Mouse (Mus musculus) adrenal gland, postnatal 36 days (tissue): ENCODE measurements around the gene Maml1. TPM values are rescaled to one million over a fixed set of nuclear protein-coding genes. Genes with fewer than 3 reads are reported as not detected.
A peak's percentile ranks its signal among the peaks of the same experiment; 100 is the strongest.

Experiments
- DNase-seq, 2 experiments: peaks; one replicate each; pipeline ENCODE4 v3.0.0; 2021; ENCODE audit warnings: mixed read lengths in 1 of 2
- total RNA-seq, 2 experiments: library from RNA; stranded (reverse); gene quantifications; 2 replicates each; pipeline ENCODE4 v1.2.3; 2021

Maml1 gene
- total RNA-seq, 2 experiments from 2014 or later: 24.7 to 26.0 TPM

DNA sequence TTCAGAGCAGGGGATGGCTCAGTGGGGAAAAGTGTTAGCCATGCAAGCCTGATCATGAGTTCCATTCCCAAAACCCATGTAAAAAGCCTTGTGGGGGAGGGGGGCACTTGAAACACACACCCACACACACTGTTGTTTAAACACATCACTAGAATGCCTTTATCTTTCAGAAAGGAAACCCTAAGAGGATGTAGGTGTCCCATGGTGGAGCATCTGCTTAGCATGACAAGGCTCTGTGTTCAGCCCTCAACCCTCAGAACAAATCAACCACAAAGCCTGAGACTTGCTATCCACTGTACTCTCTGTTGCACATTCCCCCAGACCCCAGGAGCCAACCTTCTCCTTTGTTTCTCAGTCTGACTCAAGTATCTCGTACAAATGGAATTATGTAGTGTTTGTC lies 12.1 kb downstream of the Maml1 start:
- no peak for DNase-seq

DNA sequence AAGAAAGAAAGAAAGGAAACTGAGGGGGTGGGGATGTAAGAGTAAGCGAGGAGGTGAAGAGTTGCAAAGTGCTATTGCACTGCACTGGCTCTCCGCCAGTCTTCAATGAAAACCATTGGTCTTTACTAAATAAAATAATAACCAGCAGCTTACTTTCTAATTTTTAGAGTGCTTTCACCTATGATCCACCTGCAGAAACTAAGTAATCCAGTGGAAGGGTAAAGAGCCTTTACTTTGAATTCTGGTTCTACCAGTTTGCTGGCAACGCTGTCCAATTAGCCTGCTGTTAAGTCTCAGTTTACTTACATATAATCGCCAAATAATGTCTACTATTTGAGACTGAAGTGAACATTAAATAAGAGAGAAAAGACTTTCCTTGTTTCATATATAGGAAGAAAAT lies 13.1 kb downstream of the Maml1 start:
- no peak for DNase-seq

DNA sequence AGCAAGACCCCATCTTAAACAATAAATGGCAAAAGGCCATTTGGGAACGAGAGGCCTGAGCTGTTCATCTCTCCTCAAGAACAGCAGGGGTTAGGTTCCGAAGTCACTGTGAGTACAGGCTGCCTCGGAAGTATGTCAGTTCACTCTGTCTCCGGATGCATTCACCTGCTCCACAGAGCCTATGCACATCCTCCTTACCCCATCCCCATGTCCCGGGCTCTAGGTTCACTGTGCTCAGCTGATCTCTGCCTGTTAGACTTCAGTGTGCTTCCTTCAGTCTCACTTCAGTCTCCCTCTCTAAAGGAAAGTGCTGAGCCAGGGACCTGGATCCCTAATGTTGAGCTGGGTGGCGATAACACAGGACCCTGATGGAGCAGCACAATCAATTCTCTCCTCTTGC lies 14.4 kb downstream of the Maml1 start:
- no peak for DNase-seq

DNA sequence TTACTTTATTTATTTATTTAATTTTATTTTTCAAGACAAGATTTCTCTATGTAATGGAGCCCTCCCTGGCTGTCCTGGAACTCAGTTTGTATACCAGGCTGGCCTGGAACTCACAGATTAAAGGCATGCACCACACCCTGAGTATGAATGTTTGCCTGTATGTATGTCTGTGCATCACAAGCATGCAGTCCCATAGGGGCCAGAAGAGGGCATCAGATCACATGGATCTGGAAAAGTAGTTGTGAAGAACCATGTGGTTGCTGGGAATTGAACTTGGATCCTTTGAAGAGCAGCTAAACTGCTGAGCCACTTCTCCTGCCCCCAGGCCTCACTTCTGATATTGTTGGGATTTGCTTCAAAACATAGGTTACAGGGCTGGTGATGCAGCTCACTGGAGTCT lies 15.1 kb downstream of the Maml1 start:
- DNase-seq: no peak

- DNase-seq: no peak
Measured at GRCm38 (mm10) chr11:50275568-50276151, 16.5 kb downstream of the Maml1 start.

DNA sequence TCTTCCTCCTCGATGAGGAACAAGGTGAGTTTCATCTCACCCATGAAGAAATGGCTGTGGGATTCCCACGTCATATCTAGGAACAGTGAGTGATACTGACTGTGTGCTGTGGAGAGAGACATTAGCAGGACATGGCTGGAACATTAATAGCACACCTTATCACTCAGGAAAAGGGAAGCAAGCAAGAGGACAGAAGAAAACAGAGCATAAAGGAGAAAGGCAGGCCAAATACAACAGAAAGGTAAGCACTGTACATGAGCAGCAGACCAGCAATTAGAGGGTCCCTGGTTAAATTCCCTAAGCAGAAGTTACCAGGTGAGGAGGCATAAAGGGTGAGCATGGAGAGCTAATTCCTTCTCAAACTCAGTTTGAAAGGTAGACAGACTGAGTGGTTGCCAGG lies 17.0 kb downstream of the Maml1 start:
- no peak for DNase-seq

GRCm38 (mm10) chr11:50272819-50273218 lies 19.3 kb downstream of the Maml1 start:
- DNase-seq: peak; percentile 42 to 56

- DNase-seq: no peak
Measured at GRCm38 (mm10) chr11:50269885-50270284, 22.2 kb downstream of the Maml1 start.

- DNase-seq: peak; percentile 42 to 45
Measured at GRCm38 (mm10) chr11:50269163-50269562, 22.9 kb downstream of the Maml1 start.

DNA sequence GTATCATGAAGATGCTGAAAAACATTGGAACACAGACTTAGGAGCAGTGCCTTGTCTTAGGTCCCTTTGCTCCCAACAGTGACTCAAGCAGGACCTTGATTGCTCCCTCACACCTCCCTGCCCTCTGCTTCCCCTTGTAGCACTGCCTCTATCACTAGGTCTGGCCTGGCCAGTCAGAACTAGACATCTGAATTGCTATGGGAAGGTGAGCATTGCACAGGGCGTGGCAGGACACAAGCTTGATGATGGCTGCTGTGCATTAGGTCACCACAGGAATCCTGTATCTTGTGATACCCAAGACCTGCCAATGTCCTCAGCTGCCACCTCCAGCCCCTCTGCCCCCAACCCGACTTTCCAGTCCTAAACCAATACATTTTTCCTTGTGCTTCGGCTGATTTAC lies 25.1 kb downstream of the Maml1 start:
- no peak for DNase-seq

GRCm38 (mm10) chr11:50265931-50266330 lies 26.2 kb downstream of the Maml1 start:
- DNase-seq: no peak

- no peak for DNase-seq
Measured at GRCm38 (mm10) chr11:50263198-50263597, 28.9 kb downstream of the Maml1 start.

DNA sequence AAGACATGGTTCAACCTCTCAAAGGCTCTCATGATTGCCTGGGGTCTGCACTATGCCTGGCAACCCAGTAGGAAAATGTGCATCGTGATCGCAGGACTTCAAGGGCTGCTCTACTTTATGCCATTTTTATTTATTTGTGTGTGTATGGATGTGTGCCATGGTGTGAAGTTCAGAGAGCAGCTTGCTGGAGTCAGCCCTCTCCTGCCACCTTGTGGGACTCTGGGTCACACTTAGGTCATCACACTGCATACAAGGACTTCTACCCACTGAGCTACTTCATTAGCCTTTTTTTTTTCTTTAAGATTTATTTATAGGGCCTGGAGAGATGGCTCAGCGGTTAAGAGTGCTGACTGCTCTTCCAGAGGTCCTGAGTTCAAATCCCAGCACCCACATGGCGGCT lies 30.1 kb downstream of the Maml1 start:
- DNase-seq: peak in 1 of 2 experiments; percentile 46

GRCm38 (mm10) chr11:50258310-50258709 lies 33.8 kb downstream of the Maml1 start:
- DNase-seq: no peak

DNA sequence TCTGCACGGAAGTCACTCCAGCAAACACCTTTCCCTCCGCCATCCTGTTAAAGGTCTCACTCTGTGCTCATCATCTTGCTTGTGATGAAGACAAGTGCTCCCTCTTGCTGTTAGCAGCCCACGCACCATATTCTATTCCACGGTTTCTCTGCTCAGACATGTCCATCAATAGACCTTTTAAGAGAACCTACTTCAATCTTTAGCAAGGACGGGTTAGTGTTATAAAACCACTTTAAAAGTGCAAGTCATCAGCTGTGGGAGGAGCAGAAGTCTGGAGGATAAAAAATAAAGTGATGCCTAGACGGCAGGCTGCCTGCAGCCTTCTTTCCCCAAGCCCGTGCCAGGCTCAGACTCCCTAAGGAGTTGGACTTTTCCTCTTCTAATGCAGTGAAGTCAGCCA lies 35.5 kb downstream of the Maml1 start:
- no peak for DNase-seq

DNA sequence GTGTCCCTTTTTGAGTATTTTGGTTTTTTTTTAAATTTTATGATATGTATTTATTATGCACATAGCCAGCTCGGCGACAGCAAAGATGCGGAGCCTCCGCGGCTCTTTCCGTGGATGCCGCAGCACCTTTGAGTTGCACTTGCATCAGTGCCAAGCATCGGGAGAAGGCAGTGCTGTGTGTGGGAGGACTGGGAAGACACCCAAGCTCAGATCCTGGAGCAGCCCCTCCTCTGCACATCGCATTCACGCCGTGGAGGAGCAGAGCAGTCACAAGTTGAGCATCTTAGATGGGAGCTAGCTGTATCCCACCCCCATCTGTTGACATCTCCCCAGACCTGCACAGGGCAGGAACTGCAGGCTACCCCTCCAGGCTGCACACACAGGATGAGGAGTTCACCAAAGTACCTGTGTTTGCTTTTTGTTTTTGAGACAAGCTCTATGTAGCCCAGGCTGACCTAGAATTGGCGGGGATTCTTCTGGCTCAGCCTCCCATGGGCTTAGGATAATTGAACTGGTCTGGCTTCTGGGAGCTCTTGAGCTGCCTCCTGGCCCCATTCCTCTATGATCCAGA lies 38.0 kb downstream of the Maml1 start:
- DNase-seq: no peak

DNA sequence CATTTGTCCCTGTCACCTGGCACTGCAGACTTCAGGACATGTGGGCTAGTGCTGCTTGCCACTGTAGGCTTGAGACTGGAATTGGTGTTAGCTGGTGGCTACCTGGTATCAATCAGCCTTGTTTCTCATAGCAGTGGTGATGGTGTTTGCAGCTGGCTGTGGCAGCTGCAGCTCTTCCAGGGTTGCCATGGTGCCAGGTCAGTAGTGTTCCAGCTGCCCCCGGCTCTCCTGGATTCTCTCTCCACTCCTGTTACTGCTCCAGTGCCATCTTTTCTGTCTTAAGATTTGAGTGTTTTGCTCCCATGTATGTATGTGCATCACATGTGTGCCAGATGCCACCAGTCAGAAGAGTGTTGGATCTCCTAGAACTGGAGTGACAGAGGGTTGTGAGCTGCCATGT lies 38.7 kb downstream of the Maml1 start:
- DNase-seq: no peak

- no peak for DNase-seq
Measured at GRCm38 (mm10) chr11:50252684-50253265, 39.3 kb downstream of the Maml1 start.

GRCm38 (mm10) chr11:50252166-50252565 lies 39.9 kb downstream of the Maml1 start:
- peak; percentile 47 to 50 for DNase-seq

GRCm38 (mm10) chr11:50248473-50249171 lies 43.5 kb downstream of the Maml1 start:
- DNase-seq: no peak

GRCm38 (mm10) chr11:50245269-50245668 lies 46.8 kb downstream of the Maml1 start:
- DNase-seq: no peak

GRCm38 (mm10) chr11:50243926-50244325 lies 48.2 kb downstream of the Maml1 start:
- DNase-seq: no peak

GRCm38 (mm10) chr11:50240235-50240911 lies 51.7 kb downstream of the Maml1 start:
- no peak for DNase-seq
